Mouse (Mus musculus): ENCODE results near the gene Mrpl43.

DNA sequence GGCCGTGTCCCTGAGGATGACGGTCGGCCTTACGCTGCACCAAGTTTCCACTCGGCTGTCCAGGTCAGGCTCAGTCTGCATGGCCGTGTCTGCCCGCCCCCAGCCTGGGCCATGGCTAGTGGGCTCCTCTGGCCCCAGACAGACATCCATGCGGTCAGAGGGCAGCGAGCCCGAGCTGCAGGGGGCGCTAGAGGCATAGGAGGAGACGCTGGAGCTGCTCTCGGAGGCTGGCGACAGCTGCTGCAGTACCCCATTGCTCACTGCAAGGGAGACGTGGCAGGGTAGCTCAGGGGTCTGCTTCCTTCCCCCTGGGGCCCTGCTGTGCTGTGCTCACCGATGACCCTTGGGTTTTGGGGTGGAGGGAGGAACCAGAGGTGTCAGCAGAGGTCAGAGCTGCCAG lies 30.6 kb upstream of the Mrpl43 start:
- TF ChIP-seq EP300 (IDR thresholded peaks at IDR 0.05; ENCODE audit: low read depth): no peak
- TF ChIP-seq CTCF (IDR thresholded peaks at IDR 0.05; ENCODE audit: low read depth): peak; percentile 45
